In genomic region chr11:65661790-65662522, GRCm38 (mm10) we compare ENCODE assay signal across 11 mouse cellular contexts.
"Had no signal": no experiment of that assay in that cellular context is flagged by ENCODE, and none has a peak within 500 bp of the region (broad histone marks: within the 10 kb centered on the region; RNA-seq: fewer than 3 reads in every experiment).

No protein-coding gene starts in this region.

- H3K4me2 ChIP-seq: hindbrain, embryonic 15.5 days; limb, embryonic 15.5 days; liver, embryonic 12.5 days; lung, embryonic 15.5 days; midbrain, embryonic 13.5 days had no signal

- ATAC-seq: liver, embryonic 12.5 days; midbrain, embryonic 13.5 days had no signal

- H3K27me3 ChIP-seq: hindbrain, embryonic 15.5 days; limb, embryonic 15.5 days; liver, embryonic 12.5 days; lung, embryonic 15.5 days; midbrain, embryonic 13.5 days had no signal

- H3K9ac ChIP-seq: hindbrain, embryonic 15.5 days; limb, embryonic 15.5 days; liver, embryonic 12.5 days; lung, embryonic 15.5 days; midbrain, embryonic 13.5 days had no signal

- H3K9me3 ChIP-seq: hindbrain, embryonic 15.5 days; limb, embryonic 15.5 days; lung, embryonic 15.5 days; midbrain, embryonic 13.5 days had no signal

- DNase-seq: layer of hippocampus, adult 9-11 months; layer of hippocampus, postnatal 36 days; lung, postnatal 14 days; right cerebral cortex, postnatal 14 days; thymus, adult 2 months; thymus, postnatal 25 days had no signal

- H3K4me1 ChIP-seq: hindbrain, embryonic 15.5 days; liver, embryonic 12.5 days had no signal

- H3K27ac ChIP-seq: hindbrain, embryonic 15.5 days; limb, embryonic 15.5 days; liver, embryonic 12.5 days; lung, embryonic 15.5 days; midbrain, embryonic 13.5 days had no signal

- H3K36me3 ChIP-seq: hindbrain, embryonic 15.5 days; limb, embryonic 15.5 days; liver, embryonic 12.5 days; lung, embryonic 15.5 days; midbrain, embryonic 13.5 days had no signal

- H3K4me3 ChIP-seq: hindbrain, embryonic 15.5 days; limb, embryonic 15.5 days; liver, embryonic 12.5 days; lung, embryonic 15.5 days; midbrain, embryonic 13.5 days had no signal
